In the genomic region with DNA sequence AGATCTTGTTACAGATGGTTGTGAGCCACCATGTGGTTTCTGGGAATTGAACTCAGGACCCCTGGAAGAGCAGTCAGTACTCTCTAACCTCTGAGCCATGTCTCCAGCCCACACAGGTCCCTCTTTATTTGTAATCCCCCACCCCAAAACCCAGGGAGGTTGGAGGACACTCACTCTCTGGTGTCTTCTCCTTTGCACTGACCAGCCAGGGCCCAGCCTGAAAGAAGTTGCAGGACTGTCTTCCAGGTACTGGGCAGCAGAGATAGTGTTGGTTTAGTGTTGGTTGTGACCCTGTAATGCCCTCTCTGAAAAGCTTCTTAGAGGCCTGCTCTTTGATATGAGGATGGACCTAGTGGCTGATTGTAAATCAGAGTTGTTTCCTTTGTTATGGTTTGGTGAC, we compare ENCODE assay signal across 8 mouse cellular contexts. TPM values are rescaled to one million over a fixed set of nuclear protein-coding genes. Genes with fewer than 3 reads are reported as not detected.
DNase-seq lines count a peak whose midpoint lies in the region; ATAC-seq and TF ChIP-seq lines count a peak whose summit lies in the region.

No protein-coding gene starts in this region.

- H3K4me3 ChIP-seq in kidney, postnatal 0 days (replicated peaks; ENCODE audit: low read depth, low read length), result peak overlapping the region; percentile 67
- peak overlapping the region; percentile 76 for H3K4me3 ChIP-seq in embryonic facial prominence, embryonic 15.5 days (replicated peaks)
- H3K4me3 ChIP-seq in intestine, embryonic 15.5 days (replicated peaks), result peak overlapping the region; percentile 73
- H3K4me3 ChIP-seq in myocyte, result peak overlapping the region; percentile 58

- no peak for DNase-seq in kidney, postnatal 0 days (ENCODE audit: low spot score)
- no peak for DNase-seq in kidney, postnatal 36 days
- no peak for DNase-seq in left cerebral cortex, postnatal 36 days (ENCODE audit: low spot score in 2 of 2)
- no peak for DNase-seq in adrenal gland, adult 8-10 months
- DNase-seq in urinary bladder, postnatal 25 days (ENCODE audit: low spot score), result no peak

- no peak for TF ChIP-seq CTCF in kidney, postnatal 0 days (IDR thresholded peaks at IDR 0.05; ENCODE audit: low read depth)

- peak overlapping the region; percentile 60 for H3K4me2 ChIP-seq in kidney, postnatal 0 days (ENCODE audit: low read length)
- peak overlapping the region; percentile 55 for H3K4me2 ChIP-seq in embryonic facial prominence, embryonic 15.5 days (replicated peaks)
- H3K4me2 ChIP-seq in intestine, embryonic 15.5 days (replicated peaks), result peak overlapping the region; percentile 61
- peak overlapping the region; percentile 74 for H3K4me2 ChIP-seq in myocyte (ENCODE audit: low read depth)

- TF ChIP-seq POLR2A in myocyte (IDR thresholded peaks at IDR 0.05; ENCODE audit: insufficient read length, low read depth), result no peak

- H3K27me3 ChIP-seq in kidney, postnatal 0 days (ENCODE audit: insufficient read depth, low read length), result no peaks in the 10 kb centered on the region
- no peaks in the 10 kb centered on the region for H3K27me3 ChIP-seq in embryonic facial prominence, embryonic 15.5 days
- H3K27me3 ChIP-seq in intestine, embryonic 15.5 days (replicated peaks), result no peaks in the 10 kb centered on the region
- no peaks in the 10 kb centered on the region for H3K27me3 ChIP-seq in myocyte (ENCODE audit: control insufficient read depth, insufficient read depth, insufficient read length)

- H3K79me2 ChIP-seq in myocyte (ENCODE audit: control insufficient read depth, insufficient read depth), result no peaks in the 10 kb centered on the region

- H3K9ac ChIP-seq in kidney, postnatal 0 days (ENCODE audit: low read depth, low read length), result peak overlapping the region; percentile 85
- H3K9ac ChIP-seq in embryonic facial prominence, embryonic 15.5 days, result no peak overlapping the region
- H3K9ac ChIP-seq in intestine, embryonic 15.5 days, result peak overlapping the region; percentile 77; the same call in 1 of the 2 replicates

- no peaks in the 10 kb centered on the region for H3K9me3 ChIP-seq in kidney, postnatal 0 days (replicated peaks; ENCODE audit: low read length)
- no peaks in the 10 kb centered on the region for H3K9me3 ChIP-seq in embryonic facial prominence, embryonic 15.5 days (replicated peaks)
- no peaks in the 10 kb centered on the region for H3K9me3 ChIP-seq in intestine, embryonic 15.5 days

- H3ac ChIP-seq in myocyte (ENCODE audit: control insufficient read depth, insufficient read length), result peak overlapping the region; percentile 49

- intact Hi-C loops in left cerebral cortex, postnatal 36 days (cut with DNase I), result no loop called here

- ATAC-seq in kidney, postnatal 0 days (replicated peaks; ENCODE audit: low FRiP score, low read depth), result no peak
- no peak for ATAC-seq in embryonic facial prominence, embryonic 15.5 days (ENCODE audit: insufficient number of reproducible peaks, low FRiP score, low TSS enrichment, low read depth)
- ATAC-seq in intestine, embryonic 15.5 days, result peak; percentile 16; the same call in 1 of the 2 replicates

- H3K36me3 ChIP-seq in kidney, postnatal 0 days (ENCODE audit: insufficient read depth, low read length), result no peaks in the 10 kb centered on the region
- H3K36me3 ChIP-seq in embryonic facial prominence, embryonic 15.5 days, result no peaks in the 10 kb centered on the region
- no peaks in the 10 kb centered on the region for H3K36me3 ChIP-seq in intestine, embryonic 15.5 days
- no peaks in the 10 kb centered on the region for H3K36me3 ChIP-seq in myocyte (ENCODE audit: control insufficient read depth, insufficient read depth)

- no peaks in the 10 kb centered on the region for H3K4me1 ChIP-seq in kidney, postnatal 0 days (replicated peaks; ENCODE audit: insufficient read depth, low read length)
- peaks cover 5% of the 10 kb centered on the region for H3K4me1 ChIP-seq in embryonic facial prominence, embryonic 15.5 days
- 0 out of 2 replicates have a peak, but pooled peaks cover 2% of the 10 kb centered on the region for H3K4me1 ChIP-seq in intestine, embryonic 15.5 days (replicated peaks)

- H3K27ac ChIP-seq in kidney, postnatal 0 days, result peak overlapping the region; percentile 42; the same call in 1 of the 2 replicates
- H3K27ac ChIP-seq in embryonic facial prominence, embryonic 15.5 days (replicated peaks), result no peak overlapping the region
- H3K27ac ChIP-seq in intestine, embryonic 15.5 days, result no peak overlapping the region

TF ChIP-seq in myocyte, 11 proteins besides CTCF, POLR2A, EP300 and RAD21:
- TF ChIP-seq USF1 (IDR thresholded peaks at IDR 0.05; ENCODE audit: low read depth) (no peak), MAX (IDR thresholded peaks at IDR 0.05; ENCODE audit: low read depth) (no peak), MYOD1 (IDR thresholded peaks at IDR 0.05; ENCODE audit: control insufficient read depth in 1 of 3, insufficient read length in 2 of 3, low read depth in 2 of 3) (no peak), POLR2AphosphoS2 (IDR thresholded peaks at IDR 0.05; ENCODE audit: insufficient read length, low read depth) (no peak), E2F4 (IDR thresholded peaks at IDR 0.05; ENCODE audit: insufficient read depth) (no peak), TCF3 (IDR thresholded peaks at IDR 0.05; ENCODE audit: insufficient read length, low read depth) (no peak), MYOG (IDR thresholded peaks at IDR 0.05; ENCODE audit: control insufficient read depth in 1 of 3, insufficient read depth in 1 of 3, insufficient read length in 2 of 3, low read depth in 2 of 3) (no peak)

RNA-seq across cellular contexts. Expression of a gene that starts 1.0 kb away (rescaled TPM):
- polyA plus RNA-seq in kidney, postnatal 0 days (2015; fragmentation: Nextera tagmentation; extraction: Ambion mirVana), result 14.6 and 16.7 TPM in 2 replicates
- polyA plus RNA-seq in embryonic facial prominence, embryonic 15.5 days (2015; fragmentation: Nextera tagmentation; extraction: Ambion mirVana), result 9.7 and 10.0 TPM in 2 replicates
- 14.5 and 15.3 TPM in 2 replicates for polyA plus RNA-seq in intestine, embryonic 15.5 days (2015; fragmentation: Nextera tagmentation; extraction: Ambion mirVana)
- 2.2 TPM for polyA plus RNA-seq in myocyte (2012; fragmentation: generic; extraction: Trizol)
- 10 to 100 TPM; 17.0 to 23.6 TPM for total RNA-seq in left cerebral cortex, postnatal 36 days (2021)
- 10 to 100 TPM; 19.9 to 29.1 (median 24.6) TPM for total RNA-seq in adrenal gland, adult 8-10 months (2022)
